Mouse (Mus musculus): ENCODE measurements around the gene Ncor2.

Gene Ncor2

GRCm38 (mm10) chr5:125096368-125096767 lies 82.7 kb downstream of the Ncor2 start:
- no peak for DNase-seq (ENCODE audit: low spot score in 2 of 2)

DNA sequence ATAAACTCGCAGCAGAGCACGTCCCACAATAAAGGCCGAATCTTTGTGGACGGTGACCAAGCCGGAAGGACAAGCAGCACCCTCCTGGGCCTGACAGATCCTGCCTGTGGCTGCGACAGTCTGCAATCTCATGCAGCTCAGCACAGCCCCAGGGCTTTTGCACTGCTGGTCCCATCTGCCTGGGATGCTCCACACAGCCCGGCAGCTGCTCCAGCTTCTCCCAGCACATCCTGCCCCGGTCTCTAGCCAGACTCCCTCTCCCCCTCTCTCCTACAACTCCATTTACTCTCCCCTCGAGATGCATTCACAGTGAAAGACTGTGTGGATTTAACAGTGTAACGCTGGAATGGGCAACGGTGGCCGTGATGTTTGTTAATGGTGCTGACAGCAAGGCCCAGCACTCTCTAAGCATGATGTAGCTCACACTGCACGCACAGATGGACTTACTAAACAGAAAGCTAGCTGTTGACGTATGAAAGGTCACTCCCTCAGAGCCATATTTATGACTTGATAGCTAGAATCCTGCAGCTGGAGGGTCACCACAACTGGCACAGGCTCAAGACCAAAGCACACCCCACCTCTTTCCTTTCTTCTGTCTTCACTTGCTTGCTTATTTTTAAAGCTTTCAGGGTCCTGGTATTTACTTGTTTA lies 83.4 kb downstream of the Ncor2 start:
- DNase-seq (ENCODE audit: low spot score in 2 of 2): peak in 1 of 2 experiments; percentile 32

DNA sequence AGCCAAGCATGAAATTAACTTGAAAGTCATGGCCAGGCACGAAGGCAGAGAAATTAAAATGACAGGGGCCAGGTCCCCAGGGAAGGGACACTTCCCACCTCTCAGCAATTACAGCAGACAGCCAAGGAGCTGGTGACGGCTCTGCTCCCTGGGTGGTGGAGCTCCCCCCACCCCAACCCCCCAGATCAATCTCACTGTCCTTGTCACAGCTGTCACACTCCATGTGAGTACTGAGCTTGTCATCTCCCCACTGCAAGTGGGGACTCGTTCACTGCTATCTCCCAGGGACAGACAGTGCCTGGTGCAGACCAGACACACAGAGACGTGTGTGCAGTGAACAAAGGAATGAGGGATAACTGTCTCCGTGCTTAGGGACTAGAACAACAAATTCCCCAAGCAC lies 85.2 kb downstream of the Ncor2 start:
- no peak for DNase-seq (ENCODE audit: low spot score in 2 of 2)

GRCm38 (mm10) chr5:125088076-125088475 lies 90.9 kb downstream of the Ncor2 start:
- no peak for DNase-seq (ENCODE audit: low spot score in 2 of 2)

GRCm38 (mm10) chr5:125085097-125085617 lies 93.9 kb downstream of the Ncor2 start:
- no peak for DNase-seq (ENCODE audit: low spot score in 2 of 2)

- no peak for DNase-seq (ENCODE audit: low spot score in 2 of 2)
These were observed 95.3 kb downstream of the Ncor2 start for GRCm38 (mm10) chr5:125083674-125084073.

- peak; percentile 91 to 93 for DNase-seq (ENCODE audit: low spot score in 2 of 2)
These were observed 97.5 kb downstream of the Ncor2 start for GRCm38 (mm10) chr5:125081318-125082101.

DNA sequence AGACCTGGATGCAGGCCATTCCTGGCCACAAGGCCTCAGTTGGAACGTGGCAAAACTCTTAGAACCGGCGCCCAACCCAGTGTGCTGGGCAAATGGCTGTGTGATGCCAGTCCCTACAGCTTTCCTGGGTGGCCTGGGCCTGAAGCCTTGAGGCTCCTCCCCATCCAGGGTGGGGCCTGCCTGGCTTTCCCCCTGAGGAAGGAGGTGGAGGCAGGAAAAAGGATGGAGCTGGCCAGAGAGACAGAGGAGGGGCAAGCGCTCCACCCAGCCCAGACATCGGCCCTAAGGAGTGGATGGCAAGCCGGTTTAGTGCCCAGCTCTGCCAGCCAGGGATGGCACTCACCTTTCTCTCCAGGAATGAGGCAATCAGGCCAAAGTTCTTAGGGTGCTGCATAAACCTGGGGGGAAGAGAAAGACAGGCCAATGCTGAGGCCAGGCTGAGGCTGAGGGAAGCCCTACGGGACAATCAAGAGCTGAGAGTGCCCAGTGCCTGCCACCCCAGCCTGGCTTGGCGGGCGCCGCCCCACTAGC lies 98.2 kb downstream of the Ncor2 start:
- DNase-seq (ENCODE audit: low spot score in 2 of 2): peak; percentile 53 to 71

GRCm38 (mm10) chr5:125080352-125080751 lies 98.7 kb downstream of the Ncor2 start:
- DNase-seq (ENCODE audit: low spot score in 2 of 2): no peak

DNA sequence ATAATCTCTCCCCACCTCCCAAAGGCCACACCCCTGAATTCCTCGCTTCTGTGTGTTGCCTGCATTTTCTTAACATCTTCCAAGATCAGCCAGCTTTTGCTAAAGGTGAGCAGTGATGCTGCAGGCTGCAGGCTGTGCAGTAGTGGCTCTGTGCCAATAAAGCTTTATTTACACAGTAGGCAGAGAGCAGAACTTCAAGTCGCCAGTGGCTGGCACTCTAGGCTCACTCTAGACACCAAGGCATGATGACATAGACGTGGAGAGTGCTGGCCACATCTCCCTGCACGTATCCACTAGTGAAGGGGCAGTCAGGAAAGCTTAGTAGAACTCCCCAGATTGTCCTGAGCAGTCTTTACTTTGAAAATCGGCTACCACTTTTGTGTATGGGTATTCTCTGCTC lies 100.8 kb downstream of the Ncor2 start:
- DNase-seq (ENCODE audit: low spot score in 2 of 2): no peak

DNA sequence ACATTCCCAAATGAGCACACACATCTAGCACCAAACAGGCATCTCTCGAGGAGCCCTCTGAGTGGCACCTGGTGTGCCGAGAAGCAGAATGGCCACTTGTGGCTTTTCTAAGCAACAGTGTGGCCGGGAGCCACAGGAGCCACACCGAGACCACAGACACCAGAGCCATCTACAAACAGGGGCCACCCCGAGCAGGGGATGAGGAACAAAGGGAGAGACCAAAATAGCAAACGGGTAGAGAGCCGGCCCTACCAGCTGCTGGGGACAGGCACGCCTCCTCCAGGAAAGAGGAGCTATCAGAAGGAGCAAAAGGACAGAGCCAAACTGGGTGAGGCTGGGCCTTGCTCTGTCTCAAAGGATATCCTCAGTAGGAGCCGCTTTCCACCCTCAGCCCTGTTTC lies 102.8 kb downstream of the Ncor2 start:
- no peak for DNase-seq (ENCODE audit: low spot score in 2 of 2)

- DNase-seq (ENCODE audit: low spot score in 2 of 2): peak; percentile 56 to 57
These were observed 104.3 kb downstream of the Ncor2 start for GRCm38 (mm10) chr5:125074571-125075171.

DNA sequence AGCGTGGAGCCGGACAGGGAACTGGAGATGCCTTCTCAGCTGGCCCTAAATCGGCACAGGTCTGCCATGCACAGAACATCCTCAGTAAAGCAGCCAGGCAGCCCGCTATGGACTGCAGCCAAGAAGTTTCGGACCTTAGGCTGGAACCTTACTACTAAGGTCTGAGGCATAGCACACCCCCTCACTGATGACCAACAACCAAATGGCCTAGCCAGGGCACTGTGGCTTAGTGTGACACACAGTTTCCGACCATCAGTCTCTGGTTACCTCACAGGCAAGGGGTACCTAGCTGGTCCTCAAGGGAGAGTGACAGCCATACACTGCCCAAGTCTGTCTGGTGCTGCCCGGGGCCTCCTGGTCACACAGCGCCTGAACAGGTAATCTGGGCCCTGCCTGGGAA lies 105.1 kb downstream of the Ncor2 start:
- no peak for DNase-seq (ENCODE audit: low spot score in 2 of 2)

DNA sequence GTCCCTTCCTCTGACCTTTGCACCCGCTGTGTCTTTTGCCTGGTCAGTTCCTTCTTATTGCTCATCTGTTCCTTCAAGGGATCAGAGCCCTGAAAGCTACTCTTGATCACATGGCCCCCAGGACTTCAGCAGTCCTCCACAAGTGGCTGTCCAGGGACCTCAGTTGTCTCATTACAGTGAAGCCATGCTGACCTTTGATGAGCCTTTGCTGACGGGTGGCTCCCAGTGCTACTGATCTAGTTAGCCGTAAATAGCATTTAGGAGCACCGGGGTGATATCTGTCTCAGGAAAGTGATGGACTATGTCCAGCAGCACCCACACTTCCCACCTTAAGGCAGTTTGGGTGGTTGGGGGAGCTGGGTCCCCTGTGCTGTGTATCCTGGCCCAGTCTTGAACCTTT lies 105.7 kb downstream of the Ncor2 start:
- no peak for DNase-seq (ENCODE audit: low spot score in 2 of 2)

GRCm38 (mm10) chr5:125072425-125072824 lies 106.6 kb downstream of the Ncor2 start:
- no peak for DNase-seq (ENCODE audit: low spot score in 2 of 2)

GRCm38 (mm10) chr5:125071919-125072318 lies 107.1 kb downstream of the Ncor2 start:
- no peak for DNase-seq (ENCODE audit: low spot score in 2 of 2)

- DNase-seq (ENCODE audit: low spot score in 2 of 2): peak; percentile 53 to 58
These were observed 108.6 kb downstream of the Ncor2 start for GRCm38 (mm10) chr5:125070399-125070798.

- DNase-seq (ENCODE audit: low spot score in 2 of 2): no peak
These were observed 109.1 kb downstream of the Ncor2 start for GRCm38 (mm10) chr5:125069916-125070315.

DNA sequence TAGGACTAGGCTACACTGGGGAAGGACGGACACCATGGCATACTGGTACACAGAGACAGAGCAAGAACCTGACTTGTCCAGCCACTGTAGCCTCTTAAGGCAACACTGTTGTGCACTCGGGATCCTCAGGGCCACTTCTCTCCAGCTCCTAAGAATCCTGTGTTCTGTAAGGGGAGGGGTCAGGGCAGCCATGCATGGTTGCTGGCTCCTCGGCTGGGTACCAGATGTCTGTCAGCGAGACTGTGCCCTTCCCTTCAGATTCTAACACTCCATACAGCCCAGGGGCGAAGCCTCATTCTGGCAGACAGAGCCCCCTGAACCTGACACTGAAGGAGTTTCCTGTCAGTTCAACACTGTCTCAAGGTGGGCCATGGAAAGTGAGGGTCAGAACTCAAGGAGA lies 109.6 kb downstream of the Ncor2 start:
- DNase-seq (ENCODE audit: low spot score in 2 of 2): no peak

DNA sequence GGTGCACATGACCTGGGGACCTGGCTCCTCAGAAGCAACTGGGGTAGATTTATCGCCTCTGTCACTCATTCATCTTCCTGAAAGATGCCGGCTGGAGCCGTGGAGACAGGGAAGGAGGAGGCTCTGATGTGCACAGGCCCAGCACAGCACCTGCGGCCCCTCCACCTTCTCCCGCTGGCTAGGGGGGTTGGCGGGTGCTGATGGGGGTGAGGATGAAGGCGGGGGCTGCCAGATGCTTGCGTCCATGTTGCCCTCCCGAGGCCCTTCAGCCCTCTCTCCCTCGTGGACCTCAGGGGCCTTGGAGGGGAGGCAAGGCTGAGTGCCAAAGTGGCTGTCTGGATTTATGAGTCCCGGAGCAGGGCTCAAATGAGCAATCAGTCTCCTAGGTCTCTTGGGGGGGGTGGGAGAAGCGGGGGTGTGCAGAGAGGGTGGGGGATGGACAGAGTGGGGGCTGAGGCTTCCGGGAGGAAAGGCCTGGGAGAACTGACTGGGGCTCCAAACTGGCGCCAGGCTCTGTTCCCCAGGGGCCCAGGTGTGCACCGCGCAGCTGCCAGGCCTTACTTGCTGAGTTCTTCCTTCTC lies 110.6 kb downstream of the Ncor2 start:
- no peak for DNase-seq (ENCODE audit: low spot score in 2 of 2)

GRCm38 (mm10) chr5:125067673-125068072 lies 111.3 kb downstream of the Ncor2 start:
- DNase-seq (ENCODE audit: low spot score in 2 of 2): no peak

Measured in heart, adult 9 months (tissue).